Mouse (Mus musculus): ENCODE data around the gene Ccl5.
"Not testable (repeated sequence)": the region's sequence is repeated elsewhere in the genome, so short reads cannot be mapped to it uniquely, and the experiment has no call there.

Gene Ccl5

GRCm38 (mm10) chr11:83530360-83530759, at the start of gene Ccl5:
TSS of gene Ccl5 (minus strand) at chr11:83530518.
- no peak for DNase-seq (ENCODE audit: extremely low spot score, low spot score)

GRCm38 (mm10) chr11:83578999-83579398, 48.7 kb upstream of the Ccl5 start:
- DNase-seq (ENCODE audit: extremely low spot score, low spot score): no peak

GRCm38 (mm10) chr11:83578186-83578760, 48.0 kb upstream of the Ccl5 start, which contains the start of gene Ccl9:
TSS of gene Ccl9 (minus strand) at chr11:83578636.
- DNase-seq (ENCODE audit: extremely low spot score, low spot score): no peak

GRCm38 (mm10) chr11:83576927-83577555, 46.7 kb upstream of the Ccl5 start:
- DNase-seq (ENCODE audit: extremely low spot score, low spot score): no peak

- DNase-seq (ENCODE audit: extremely low spot score, low spot score): no peak
Measured at GRCm38 (mm10) chr11:83572834-83573233, 42.5 kb upstream of the Ccl5 start.

DNA sequence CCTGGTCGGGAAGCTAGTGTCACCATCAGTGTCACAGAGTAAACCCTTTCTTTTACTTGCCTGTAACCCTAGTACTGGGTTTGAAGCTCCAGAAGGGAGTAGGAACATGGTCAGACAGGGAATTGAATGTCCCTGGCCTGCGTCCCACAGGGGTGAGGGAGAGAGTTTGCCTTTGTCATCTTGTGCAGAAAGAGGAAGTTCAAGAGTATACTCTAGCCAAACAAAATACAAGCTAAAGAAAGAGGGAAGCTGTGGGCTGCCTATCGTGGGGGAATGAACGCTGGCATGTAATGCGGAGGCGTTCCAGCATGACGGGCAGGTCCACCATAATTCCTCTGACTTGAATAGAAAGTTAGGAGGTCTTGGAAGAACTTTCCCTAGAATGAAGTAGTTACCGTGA, 41.9 kb upstream of the Ccl5 start:
- no peak for DNase-seq (ENCODE audit: extremely low spot score, low spot score)

DNA sequence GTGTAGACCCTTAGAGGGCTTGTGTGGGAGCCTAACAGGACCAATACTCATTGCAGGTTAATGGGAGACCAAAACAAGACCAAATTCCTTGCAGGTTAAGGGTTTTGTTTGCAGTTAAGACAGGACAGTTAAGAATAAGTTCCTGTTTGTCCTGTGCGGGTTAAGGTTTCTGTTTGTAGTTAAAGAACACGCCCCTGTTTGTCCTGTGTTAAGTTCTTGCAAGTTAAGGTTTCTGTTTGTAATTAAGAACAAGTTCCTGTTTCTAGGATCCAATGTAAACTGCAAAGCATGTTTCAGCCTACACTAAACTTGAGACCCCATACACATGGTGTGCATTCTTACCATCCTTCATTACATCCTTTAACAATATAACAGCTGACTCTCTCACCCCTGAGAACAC, 39.9 kb upstream of the Ccl5 start:
- DNase-seq (ENCODE audit: extremely low spot score, low spot score): no peak

- DNase-seq (ENCODE audit: extremely low spot score, low spot score): no peak
Measured at GRCm38 (mm10) chr11:83569249-83569648, 38.9 kb upstream of the Ccl5 start.

GRCm38 (mm10) chr11:83568786-83569185, 38.5 kb upstream of the Ccl5 start:
- no peak for DNase-seq (ENCODE audit: extremely low spot score, low spot score)

DNA sequence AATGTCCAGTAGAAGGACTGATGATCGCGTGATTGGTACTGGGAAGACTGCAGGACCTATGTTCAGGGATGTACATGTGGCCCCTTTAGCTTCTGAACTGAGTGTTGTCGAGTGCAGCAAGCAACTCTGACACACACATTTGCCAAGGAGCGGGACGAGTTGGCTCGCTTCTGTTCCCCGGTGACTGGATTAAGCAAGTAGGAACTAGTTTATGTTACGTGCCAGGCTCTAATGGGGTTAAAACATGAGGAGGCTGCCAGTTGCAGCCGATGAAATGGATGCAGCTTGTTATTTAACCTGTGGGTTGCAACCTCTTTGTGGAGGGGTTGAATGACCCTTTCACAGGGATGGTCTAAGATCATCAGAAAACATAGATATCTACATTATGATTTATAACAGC, 37.7 kb upstream of the Ccl5 start:
- DNase-seq (ENCODE audit: extremely low spot score, low spot score): no peak

- DNase-seq (ENCODE audit: extremely low spot score, low spot score): no peak
Measured at GRCm38 (mm10) chr11:83567311-83567710, 37.0 kb upstream of the Ccl5 start.

GRCm38 (mm10) chr11:83566617-83567016, 36.3 kb upstream of the Ccl5 start:
- DNase-seq (ENCODE audit: extremely low spot score, low spot score): no peak

DNA sequence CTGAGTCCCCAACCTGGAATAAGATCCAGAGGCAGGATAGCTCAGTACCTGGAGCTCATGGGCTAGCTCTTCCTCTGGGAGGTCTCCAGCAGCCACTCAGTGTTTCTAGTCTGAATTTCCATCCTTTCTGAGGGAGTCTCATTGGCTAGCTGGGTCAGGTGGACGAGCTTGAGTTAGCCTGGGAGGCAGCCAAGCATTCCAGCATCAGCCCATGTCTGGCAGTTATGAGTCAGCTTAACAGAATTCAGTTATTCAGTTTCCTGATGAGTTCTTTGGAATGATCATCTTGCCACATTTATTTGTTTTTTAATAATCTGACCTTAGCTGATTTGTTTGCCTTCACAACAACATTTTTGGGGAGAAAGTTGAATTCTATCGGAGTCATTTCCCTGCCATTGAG, 33.4 kb upstream of the Ccl5 start:
- no peak for DNase-seq (ENCODE audit: extremely low spot score, low spot score)

DNA sequence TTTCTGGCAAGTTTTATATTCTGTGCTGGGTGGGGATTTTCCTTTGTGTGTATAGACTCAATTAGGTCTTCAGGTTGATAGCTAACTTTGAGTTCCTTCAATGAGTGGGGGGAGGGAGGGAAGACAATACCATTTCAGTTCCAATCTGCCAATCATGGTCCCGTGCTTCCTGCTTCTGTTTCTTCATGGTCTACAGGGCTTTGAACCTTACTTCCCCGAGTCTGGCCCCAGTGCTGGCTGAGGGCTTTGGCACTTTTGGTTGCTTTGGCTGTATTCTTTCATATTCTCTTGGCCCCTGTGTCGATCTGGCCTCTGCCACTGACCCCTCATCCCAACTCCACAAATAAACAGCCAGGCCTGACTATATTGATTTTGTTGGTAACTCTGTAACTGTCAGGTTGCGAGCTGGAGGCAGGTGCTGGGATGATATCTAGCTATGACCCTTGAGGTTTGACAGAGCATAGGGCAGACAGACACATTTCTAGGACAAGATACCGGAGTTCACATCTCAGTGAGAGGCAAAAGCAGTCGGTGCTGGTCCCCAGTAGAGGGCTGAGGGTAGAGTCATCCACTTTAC, 32.1 kb upstream of the Ccl5 start:
- DNase-seq (ENCODE audit: extremely low spot score, low spot score): no peak

- DNase-seq (ENCODE audit: extremely low spot score, low spot score): no peak
Measured at GRCm38 (mm10) chr11:83560405-83560804, 30.1 kb upstream of the Ccl5 start.

- no peak for DNase-seq (ENCODE audit: extremely low spot score, low spot score)
Measured at GRCm38 (mm10) chr11:83557074-83557473, 26.8 kb upstream of the Ccl5 start.

GRCm38 (mm10) chr11:83556085-83556781, 25.9 kb upstream of the Ccl5 start:
- peak; percentile 43 for DNase-seq (ENCODE audit: extremely low spot score, low spot score)

- no peak for DNase-seq (ENCODE audit: extremely low spot score, low spot score)
Measured at GRCm38 (mm10) chr11:83551668-83552067, 21.4 kb upstream of the Ccl5 start.

DNA sequence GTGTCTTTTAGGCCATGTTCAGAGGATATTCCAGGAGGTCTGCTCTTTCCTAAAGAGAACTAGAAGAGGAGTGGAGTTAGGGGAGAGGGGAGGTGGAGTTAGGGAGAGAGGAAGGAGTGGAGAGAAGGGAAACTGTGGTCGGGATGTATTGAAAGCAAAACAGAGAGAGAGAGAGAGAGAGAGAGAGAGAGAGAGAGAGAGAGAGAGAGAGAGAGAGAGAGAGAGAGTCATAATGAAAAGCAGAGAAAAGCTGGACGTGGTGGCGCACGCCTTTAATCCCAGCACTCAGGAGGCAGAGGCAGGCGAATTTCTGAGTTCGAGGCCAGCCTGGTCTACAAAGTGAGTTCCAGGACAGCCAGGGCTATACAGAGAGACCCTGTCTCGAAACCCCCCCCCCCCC, 20.7 kb upstream of the Ccl5 start:
- not testable (repeated sequence) for DNase-seq (ENCODE audit: extremely low spot score, low spot score)

GRCm38 (mm10) chr11:83550186-83550632, 19.9 kb upstream of the Ccl5 start:
- DNase-seq (ENCODE audit: extremely low spot score, low spot score): no peak

GRCm38 (mm10) chr11:83544214-83544613, 13.9 kb upstream of the Ccl5 start:
- no peak for DNase-seq (ENCODE audit: extremely low spot score, low spot score)

DNA sequence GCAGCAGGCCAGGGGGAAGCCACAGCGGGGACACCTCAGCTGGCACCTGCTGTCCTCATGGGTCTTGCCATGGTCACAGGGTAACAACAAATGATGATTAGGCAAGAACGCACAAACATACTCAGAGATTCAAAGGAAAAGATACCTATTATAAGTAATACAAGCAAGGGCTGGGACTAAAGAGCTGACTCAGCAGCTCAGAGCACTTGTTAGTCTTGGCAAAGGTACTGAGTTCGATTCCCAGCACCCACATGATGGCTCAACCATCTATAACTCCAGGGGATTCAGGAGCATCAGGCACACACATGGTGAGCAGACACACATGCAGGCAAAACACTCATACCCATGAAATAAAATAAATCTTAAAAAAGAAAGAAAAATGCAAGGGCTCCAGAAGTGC, 11.1 kb upstream of the Ccl5 start:
- no peak for DNase-seq (ENCODE audit: extremely low spot score, low spot score)
